Mouse (Mus musculus) 3T3-L1 (cell line): ENCODE results near the gene Sh3pxd2a.
A peak's percentile ranks its signal among the peaks of the same experiment; 100 is the strongest.

Experiments
- DNase-seq: peaks from one replicate; pipeline ENCODE4 v3.0.0-alpha.2; 2015; ENCODE audit warnings: low read depth, low spot score

Sh3pxd2a gene

GRCm38 (mm10) chr19:47457711-47458503, 6.3 kb downstream of the Sh3pxd2a start:
- peak; percentile 68 for DNase-seq

GRCm38 (mm10) chr19:47456021-47456420, 8.2 kb downstream of the Sh3pxd2a start:
- DNase-seq, result peak; percentile 48

GRCm38 (mm10) chr19:47455001-47455755, 9.0 kb downstream of the Sh3pxd2a start:
- no peak for DNase-seq

- DNase-seq, result no peak
These were observed 9.8 kb downstream of the Sh3pxd2a start for GRCm38 (mm10) chr19:47454167-47455000.

- DNase-seq, result no peak
These were observed 10.8 kb downstream of the Sh3pxd2a start for GRCm38 (mm10) chr19:47453352-47453751.

- DNase-seq, result no peak
These were observed 11.5 kb downstream of the Sh3pxd2a start for GRCm38 (mm10) chr19:47452682-47453081.

- DNase-seq, result no peak
These were observed 12.0 kb downstream of the Sh3pxd2a start for GRCm38 (mm10) chr19:47452211-47452610.

GRCm38 (mm10) chr19:47451476-47452113, 12.6 kb downstream of the Sh3pxd2a start:
- DNase-seq, result no peak

GRCm38 (mm10) chr19:47450261-47451137, 13.7 kb downstream of the Sh3pxd2a start:
- no peak for DNase-seq

GRCm38 (mm10) chr19:47449513-47450227, 14.5 kb downstream of the Sh3pxd2a start:
- no peak for DNase-seq

- no peak for DNase-seq
These were observed 15.5 kb downstream of the Sh3pxd2a start for GRCm38 (mm10) chr19:47448618-47449151.

GRCm38 (mm10) chr19:47446841-47447365, 17.3 kb downstream of the Sh3pxd2a start:
- DNase-seq, result no peak

- DNase-seq, result no peak
These were observed 18.1 kb downstream of the Sh3pxd2a start for GRCm38 (mm10) chr19:47446130-47446529.

GRCm38 (mm10) chr19:47445726-47446125, 18.5 kb downstream of the Sh3pxd2a start:
- no peak for DNase-seq

GRCm38 (mm10) chr19:47444488-47444887, 19.7 kb downstream of the Sh3pxd2a start:
- no peak for DNase-seq

GRCm38 (mm10) chr19:47442294-47442627, 21.9 kb downstream of the Sh3pxd2a start:
- DNase-seq, result no peak

- DNase-seq, result peak; percentile 56
These were observed 22.5 kb downstream of the Sh3pxd2a start for GRCm38 (mm10) chr19:47441541-47442293.

- no peak for DNase-seq
These were observed 23.2 kb downstream of the Sh3pxd2a start for GRCm38 (mm10) chr19:47440967-47441366.

- no peak for DNase-seq
These were observed 23.8 kb downstream of the Sh3pxd2a start for GRCm38 (mm10) chr19:47440435-47440803.
